Mouse (Mus musculus) heart, adult 2 months (tissue): ENCODE data around the gene Cript.

Experiments
- CTCF ChIP-seq: fragments of 200-600 bp; IDR thresholded peaks from 2 replicates; pipeline ENCODE4 v1.8.1; 2022; ENCODE audit warnings: antibody characterized with exemption, mild to moderate bottlenecking, moderate library complexity
- POLR2A ChIP-seq: fragments of 200-500 bp; IDR thresholded peaks from 2 replicates; pipeline ENCODE4 v1.6.1; 2011; ENCODE audit warnings: mild to moderate bottlenecking, low read depth, low read length, control low read depth; ENCODE audit not compliant: insufficient read depth

DNA sequence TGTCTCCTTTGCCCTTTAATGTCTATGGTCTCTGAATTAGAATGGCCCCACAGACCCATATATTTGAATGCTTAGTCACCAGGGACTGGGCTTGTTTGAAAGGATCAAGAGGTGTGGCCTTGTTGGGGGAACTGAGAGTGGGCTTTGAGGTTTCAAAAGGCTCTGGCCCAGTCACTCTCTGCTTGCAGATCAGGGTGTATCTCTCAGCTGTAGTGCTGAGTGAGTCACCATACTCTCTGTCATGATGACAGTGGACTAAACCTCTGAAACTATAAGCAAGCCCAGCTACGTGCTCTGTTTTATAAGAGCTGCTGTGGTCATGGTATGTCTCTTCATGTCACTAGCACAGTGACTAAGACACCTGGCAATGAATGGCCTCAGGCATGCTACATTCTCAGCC, 27.1 kb downstream of the Cript start:
- TF ChIP-seq POLR2A (no peak), CTCF (no peak)
